Mouse (Mus musculus) lung, embryonic 16.5 days (tissue): ENCODE results near the gene Rbm20. TPM values are rescaled to one million over a fixed set of nuclear protein-coding genes. Genes with fewer than 3 reads are reported as not detected.
"Not testable (repeated sequence)": the region's sequence is repeated elsewhere in the genome, so short reads cannot be mapped to it uniquely, and the experiment has no call there.

Experiments
- ATAC-seq: fragments of 200-750 bp; cut with Nextera tagmentation; 2 replicates; pipeline ENCODE4 v1.8.0; 2017; ENCODE audit warnings: low read depth, mild to moderate bottlenecking, moderate library complexity
- H3K27ac ChIP-seq: fragments of 300-500 bp; sonication (generic); 2 replicates; pipeline ENCODE4 v1.5.1; 2014; ENCODE audit warnings: mild to moderate bottlenecking, control low read depth, low read length
- H3K27me3 ChIP-seq: fragments of 300-500 bp; sonication (generic); 2 replicates; pipeline ENCODE4 v1.6.1; 2014; ENCODE audit warnings: low read depth, low read length, mixed read lengths; ENCODE audit not compliant: control insufficient read depth, insufficient read depth
- H3K36me3 ChIP-seq: fragments of 300-500 bp; sonication (generic); 2 replicates; pipeline ENCODE4 v1.6.1; 2014; ENCODE audit warnings: low read length; ENCODE audit not compliant: control insufficient read depth, insufficient read depth
- H3K4me1 ChIP-seq: fragments of 300-500 bp; sonication (generic); replicated peaks from 2 replicates; pipeline ENCODE4 v1.6.1; 2014; ENCODE audit warnings: low read length, mixed read lengths; ENCODE audit not compliant: control insufficient read depth, insufficient read depth
- H3K4me2 ChIP-seq: fragments of 300-500 bp; sonication (generic); 2 replicates; pipeline ENCODE4 v1.6.1; 2014; ENCODE audit warnings: low read depth, low read length, control low read depth
- H3K4me3 ChIP-seq: fragments of 300-500 bp; sonication (generic); 2 replicates; pipeline ENCODE4 v1.5.1; 2014; ENCODE audit warnings: mild to moderate bottlenecking, low read length, control low read depth
- H3K9ac ChIP-seq: fragments of 300-500 bp; sonication (generic); 2 replicates; pipeline ENCODE4 v1.6.1; 2014; ENCODE audit warnings: low read length, control low read depth
- H3K9me3 ChIP-seq: fragments of 300-500 bp; sonication (generic); 2 replicates; pipeline ENCODE4 v1.6.1; 2016; ENCODE audit warnings: low read length; ENCODE audit not compliant: control insufficient read depth
- WGBS: fragments of 180-500 bp; shearing (Covaris S2); extraction: QIAGEN DNeasy Blood & Tissue Kit; methylation state at CpG from one replicate; pipeline ENCODE4 v1.1.7; 2014; 5-methylcytosine and 5-hydroxymethylcytosine counted together
- polyA plus RNA-seq: library from polyadenylated mRNA; unstranded; fragments of >200 nt; fragmentation: Nextera tagmentation; extraction: Ambion mirVana; gene quantifications from 2 replicates; pipeline ENCODE4 v1.2.1, GENCODE M21; 2015

The Rbm20 gene
- polyA plus RNA-seq, 1 experiment from 2014 or later, result 1.5 TPM

GRCm38 (mm10) chr19:53797770-53798169 lies 120.7 kb downstream of the Rbm20 start:
- Histone ChIP-seq H3K9ac (no peak overlapping the region), H3K4me2 (no peak overlapping the region), H3K4me3 (no peak overlapping the region), H3K9me3 (no peaks in the 10 kb centered on the region), H3K36me3 (no peaks in the 10 kb centered on the region), H3K27me3 (no peaks in the 10 kb centered on the region), H3K4me1 (peaks cover 5% of the 10 kb centered on the region; the same call in 1 of the 2 replicates), H3K27ac (no peak overlapping the region)
- 58% methylated on average over 10 of the region's 10 CpGs for WGBS
- peak; percentile 58; the same call in 1 of the 2 replicates for ATAC-seq

GRCm38 (mm10) chr19:53799885-53800284 lies 122.8 kb downstream of the Rbm20 start:
- no peaks in the 10 kb centered on the region for H3K36me3 ChIP-seq
- H3K9me3 ChIP-seq, result no peaks in the 10 kb centered on the region
- H3K4me2 ChIP-seq, result no peak overlapping the region
- WGBS, result 62% methylated on average over 11 of the region's 11 CpGs
- peaks cover 5% of the 10 kb centered on the region; the same call in 1 of the 2 replicates for H3K4me1 ChIP-seq
- H3K4me3 ChIP-seq, result no peak overlapping the region
- ATAC-seq, result no peak
- no peaks in the 10 kb centered on the region for H3K27me3 ChIP-seq
- H3K9ac ChIP-seq, result no peak overlapping the region
- H3K27ac ChIP-seq, result no peak overlapping the region

- Histone ChIP-seq H3K9ac (no peak overlapping the region), H3K27ac (no peak overlapping the region), H3K27me3 (no peaks in the 10 kb centered on the region), H3K4me3 (no peak overlapping the region), H3K4me1 (peaks cover 3% of the 10 kb centered on the region; the same call in 1 of the 2 replicates), H3K4me2 (no peak overlapping the region), H3K9me3 (no peaks in the 10 kb centered on the region), H3K36me3 (no peaks in the 10 kb centered on the region)
- 71% methylated on average over 15 of the region's 15 CpGs for WGBS
- ATAC-seq, result no peak
Observed at GRCm38 (mm10) chr19:53800365-53800999, 123.4 kb downstream of the Rbm20 start.

GRCm38 (mm10) chr19:53801380-53801779 lies 124.3 kb downstream of the Rbm20 start:
- ATAC-seq, result no peak
- WGBS, result 75% methylated on average over 5 of the region's 5 CpGs
- no peak overlapping the region for H3K4me3 ChIP-seq
- H3K4me1 ChIP-seq, result peaks cover 3% of the 10 kb centered on the region; the same call in 1 of the 2 replicates
- H3K27ac ChIP-seq, result no peak overlapping the region
- H3K9me3 ChIP-seq, result no peaks in the 10 kb centered on the region
- H3K4me2 ChIP-seq, result no peak overlapping the region
- H3K36me3 ChIP-seq, result no peaks in the 10 kb centered on the region
- H3K27me3 ChIP-seq, result no peaks in the 10 kb centered on the region
- H3K9ac ChIP-seq, result no peak overlapping the region

GRCm38 (mm10) chr19:53801789-53802683 lies 124.9 kb downstream of the Rbm20 start:
- Histone ChIP-seq H3K4me3 (no peak overlapping the region), H3K4me1 (peaks cover 3% of the 10 kb centered on the region; the same call in 1 of the 2 replicates), H3K36me3 (no peaks in the 10 kb centered on the region), H3K27ac (no peak overlapping the region), H3K9ac (no peak overlapping the region), H3K9me3 (no peaks in the 10 kb centered on the region), H3K27me3 (no peaks in the 10 kb centered on the region), H3K4me2 (no peak overlapping the region)
- WGBS, result 51% methylated on average over 11 of the region's 11 CpGs
- peak; percentile 25; the same call in 1 of the 2 replicates for ATAC-seq

GRCm38 (mm10) chr19:53803954-53804353 lies 126.8 kb downstream of the Rbm20 start:
- Histone ChIP-seq H3K4me1 (peaks cover 11% of the 10 kb centered on the region; the same call in 1 of the 2 replicates), H3K27me3 (no peaks in the 10 kb centered on the region), H3K4me2 (no peak overlapping the region), H3K9ac (no peak overlapping the region), H3K36me3 (no peaks in the 10 kb centered on the region), H3K27ac (no peak overlapping the region), H3K9me3 (no peaks in the 10 kb centered on the region), H3K4me3 (no peak overlapping the region)
- no peak for ATAC-seq
- WGBS, result 50% methylated on average over 2 of the region's 2 CpGs

- ATAC-seq, result no peak
- Histone ChIP-seq H3K4me3 (no peak overlapping the region), H3K9me3 (no peaks in the 10 kb centered on the region), H3K36me3 (no peaks in the 10 kb centered on the region), H3K27me3 (no peaks in the 10 kb centered on the region), H3K4me1 (peaks cover 22% of the 10 kb centered on the region), H3K27ac (no peak overlapping the region), H3K9ac (no peak overlapping the region), H3K4me2 (no peak overlapping the region)
- 70% methylated on average over 3 of the region's 3 CpGs for WGBS
Observed at GRCm38 (mm10) chr19:53805063-53805462, 128.0 kb downstream of the Rbm20 start.

- Histone ChIP-seq H3K9me3 (no peaks in the 10 kb centered on the region), H3K27me3 (no peaks in the 10 kb centered on the region), H3K27ac (no peak overlapping the region), H3K9ac (no peak overlapping the region), H3K4me1 (peaks cover 28% of the 10 kb centered on the region), H3K36me3 (no peaks in the 10 kb centered on the region), H3K4me3 (no peak overlapping the region), H3K4me2 (no peak overlapping the region)
- ATAC-seq, result no peak
- WGBS, result 50% methylated on average over 7 of the region's 7 CpGs
Observed at GRCm38 (mm10) chr19:53806126-53806525, 129.0 kb downstream of the Rbm20 start.

GRCm38 (mm10) chr19:53806526-53807275 lies 129.6 kb downstream of the Rbm20 start:
- H3K27me3 ChIP-seq, H3K36me3 ChIP-seq, H3K9ac ChIP-seq, H3K9me3 ChIP-seq, H3K27ac ChIP-seq, H3K4me2 ChIP-seq, H3K4me3 ChIP-seq, ATAC-seq: not testable (repeated sequence)
- peaks cover 29% of the 10 kb centered on the region for H3K4me1 ChIP-seq
- 74% methylated on average over 6 of the region's 6 CpGs for WGBS
